Mouse (Mus musculus): ENCODE measurements around the gene Prox2.

GRCm38 (mm10) chr12:85095146-85095545, 15.4 kb downstream of the Prox2 start:
- TF ChIP-seq POLR2A (IDR thresholded peaks at IDR 0.05; ENCODE audit: borderline replicate concordance, extremely low read depth, low read depth, low read length) (no peak), CTCF (IDR thresholded peaks at IDR 0.05; ENCODE audit: insufficient read depth, low read length) (no peak)

Measured in lung, adult 2 months (tissue).